Mouse (Mus musculus) neural tube, embryonic 12.5 days (tissue): ENCODE data around the gene Adprhl1. TPM values are rescaled to one million over a fixed set of nuclear protein-coding genes. Genes with fewer than 3 reads are reported as not detected.

Source experiments
- ATAC-seq: fragments of 200-750 bp; cut with Nextera tagmentation; 2 replicates; pipeline ENCODE4 v1.8.0; 2017; ENCODE audit warnings: low read depth, mild to moderate bottlenecking, moderate TSS enrichment, moderate library complexity; ENCODE audit not compliant: low FRiP score
- H3K27ac ChIP-seq: fragments of 300-500 bp; sonication (generic); 2 replicates; pipeline ENCODE4 v1.5.1; 2016
- H3K27me3 ChIP-seq: fragments of 300-500 bp; sonication (generic); replicated peaks from 2 replicates; pipeline ENCODE4 v1.6.1; 2016; ENCODE audit warnings: mild to moderate bottlenecking
- H3K36me3 ChIP-seq: fragments of 300-500 bp; sonication (generic); 2 replicates; pipeline ENCODE4 v1.6.1; 2016; ENCODE audit warnings: mild to moderate bottlenecking
- H3K4me1 ChIP-seq: fragments of 300-500 bp; sonication (generic); 2 replicates; pipeline ENCODE4 v1.6.1; 2016
- H3K4me2 ChIP-seq: fragments of 300-500 bp; sonication (generic); replicated peaks from 2 replicates; pipeline ENCODE4 v1.6.1; 2016; ENCODE audit warnings: mild to moderate bottlenecking
- H3K4me3 ChIP-seq: fragments of 300-500 bp; sonication (generic); 2 replicates; pipeline ENCODE4 v1.5.1; 2016
- H3K9ac ChIP-seq: fragments of 300-500 bp; sonication (generic); 2 replicates; pipeline ENCODE4 v1.6.1; 2016; ENCODE audit warnings: mild to moderate bottlenecking
- H3K9me3 ChIP-seq: fragments of 300-500 bp; sonication (generic); 2 replicates; pipeline ENCODE4 v1.6.1; 2016; ENCODE audit warnings: mild to moderate bottlenecking
- WGBS: fragments of 180-500 bp; shearing (Covaris S2); methylation state at CpG from one replicate; pipeline ENCODE4 v1.1.7; 2016; 5-methylcytosine and 5-hydroxymethylcytosine counted together
- polyA plus RNA-seq: library from polyadenylated mRNA; unstranded; fragments of >200 nt; fragmentation: Nextera tagmentation; extraction: Ambion mirVana; gene quantifications from 2 replicates; pipeline ENCODE4 v1.2.1, GENCODE M21; 2016

The Adprhl1 gene
- polyA plus RNA-seq, 1 experiment from 2014 or later: 0.47 TPM

- Histone ChIP-seq H3K9me3 (no peaks in the 10 kb centered on the region), H3K4me2 (no peak overlapping the region), H3K36me3 (peaks cover 27% of the 10 kb centered on the region), H3K4me3 (no peak overlapping the region), H3K27ac (no peak overlapping the region), H3K9ac (no peak overlapping the region), H3K4me1 (no peaks in the 10 kb centered on the region), H3K27me3 (no peaks in the 10 kb centered on the region)
- ATAC-seq: no peak
- WGBS: 68% methylated on average over 3 of the region's 3 CpGs
Measured at GRCm38 (mm10) chr8:13263376-13263775, 9.4 kb upstream of the Adprhl1 start.

- Histone ChIP-seq H3K27ac (no peak overlapping the region), H3K4me3 (no peak overlapping the region), H3K27me3 (no peaks in the 10 kb centered on the region), H3K36me3 (peaks cover 22% of the 10 kb centered on the region), H3K4me1 (no peaks in the 10 kb centered on the region; the same call in 1 of the 2 replicates), H3K4me2 (no peak overlapping the region), H3K9ac (no peak overlapping the region), H3K9me3 (no peaks in the 10 kb centered on the region)
- 82% methylated on average over 5 of the region's 5 CpGs for WGBS
- ATAC-seq: no peak
Measured at GRCm38 (mm10) chr8:13253413-13253812, 549 bp downstream of the Adprhl1 start.

GRCm38 (mm10) chr8:13252837-13253236 lies 1.1 kb downstream of the Adprhl1 start:
- H3K9ac ChIP-seq: no peak overlapping the region
- no peak overlapping the region for H3K4me3 ChIP-seq
- no peak for ATAC-seq
- no peak overlapping the region for H3K4me2 ChIP-seq
- H3K27me3 ChIP-seq: no peaks in the 10 kb centered on the region
- no peak overlapping the region for H3K27ac ChIP-seq
- H3K9me3 ChIP-seq: no peaks in the 10 kb centered on the region
- H3K4me1 ChIP-seq: no peaks in the 10 kb centered on the region; the same call in 1 of the 2 replicates
- H3K36me3 ChIP-seq: peaks cover 20% of the 10 kb centered on the region
- WGBS: 90% methylated on average over 13 of the region's 13 CpGs

GRCm38 (mm10) chr8:13244343-13244880 lies 9.6 kb downstream of the Adprhl1 start:
- no peak overlapping the region for H3K4me3 ChIP-seq
- no peaks in the 10 kb centered on the region for H3K27me3 ChIP-seq
- H3K9ac ChIP-seq: no peak overlapping the region
- H3K4me2 ChIP-seq: no peak overlapping the region
- no peaks in the 10 kb centered on the region for H3K9me3 ChIP-seq
- WGBS: 90% methylated on average over 11 of the region's 11 CpGs
- H3K36me3 ChIP-seq: no peaks in the 10 kb centered on the region
- H3K27ac ChIP-seq: no peak overlapping the region
- H3K4me1 ChIP-seq: no peaks in the 10 kb centered on the region
- no peak for ATAC-seq

GRCm38 (mm10) chr8:13242985-13243870 lies 10.7 kb downstream of the Adprhl1 start:
- H3K27ac ChIP-seq: no peak overlapping the region
- no peaks in the 10 kb centered on the region for H3K4me1 ChIP-seq
- no peak overlapping the region for H3K9ac ChIP-seq
- H3K4me2 ChIP-seq: no peak overlapping the region
- no peak overlapping the region for H3K4me3 ChIP-seq
- 86% methylated on average over 10 of the region's 10 CpGs for WGBS
- no peaks in the 10 kb centered on the region for H3K27me3 ChIP-seq
- ATAC-seq: no peak
- H3K9me3 ChIP-seq: no peaks in the 10 kb centered on the region
- no peaks in the 10 kb centered on the region for H3K36me3 ChIP-seq

- ATAC-seq: no peak
- H3K27ac ChIP-seq: no peak overlapping the region
Measured at GRCm38 (mm10) chr8:13240691-13241090, 13.3 kb downstream of the Adprhl1 start.

GRCm38 (mm10) chr8:13240055-13240454 lies 13.9 kb downstream of the Adprhl1 start:
- WGBS: 91% methylated on average over 9 of the region's 9 CpGs
- ATAC-seq: no peak
- Histone ChIP-seq H3K27me3 (no peaks in the 10 kb centered on the region), H3K36me3 (no peaks in the 10 kb centered on the region), H3K9ac (no peak overlapping the region), H3K4me2 (no peak overlapping the region), H3K9me3 (no peaks in the 10 kb centered on the region), H3K4me1 (no peaks in the 10 kb centered on the region), H3K27ac (no peak overlapping the region), H3K4me3 (no peak overlapping the region)

More at GRCm38 (mm10) chr8:13240691-13241090, 13.3 kb downstream of the Adprhl1 start:
- no peak overlapping the region for H3K9ac ChIP-seq
- no peak overlapping the region for H3K4me2 ChIP-seq
- no peaks in the 10 kb centered on the region for H3K27me3 ChIP-seq
- H3K4me1 ChIP-seq: no peaks in the 10 kb centered on the region
- H3K9me3 ChIP-seq: no peaks in the 10 kb centered on the region
- 83% methylated on average over 7 of the region's 7 CpGs for WGBS
- H3K36me3 ChIP-seq: no peaks in the 10 kb centered on the region
- H3K4me3 ChIP-seq: no peak overlapping the region

- Histone ChIP-seq H3K36me3 (no peaks in the 10 kb centered on the region), H3K9ac (no peak overlapping the region), H3K27ac (no peak overlapping the region), H3K4me2 (no peak overlapping the region), H3K9me3 (no peaks in the 10 kb centered on the region), H3K4me1 (no peaks in the 10 kb centered on the region), H3K4me3 (no peak overlapping the region), H3K27me3 (no peaks in the 10 kb centered on the region)
- no peak for ATAC-seq
- WGBS: 90% methylated on average over 13 of the region's 13 CpGs
Measured at GRCm38 (mm10) chr8:13234803-13235202, 19.2 kb downstream of the Adprhl1 start.

- WGBS: 87% methylated on average over 4 of the region's 4 CpGs
- Histone ChIP-seq H3K4me2 (no peak overlapping the region), H3K9me3 (no peaks in the 10 kb centered on the region), H3K36me3 (no peaks in the 10 kb centered on the region), H3K4me1 (0 out of 2 replicates have a peak, but pooled peaks cover 8% of the 10 kb centered on the region), H3K9ac (no peak overlapping the region), H3K4me3 (no peak overlapping the region), H3K27ac (no peak overlapping the region), H3K27me3 (no peaks in the 10 kb centered on the region)
- ATAC-seq: no peak
Measured at GRCm38 (mm10) chr8:13230471-13230870, 23.5 kb downstream of the Adprhl1 start.

- H3K4me2 ChIP-seq: no peak overlapping the region
- 0 out of 2 replicates have a peak, but pooled peaks cover 8% of the 10 kb centered on the region for H3K4me1 ChIP-seq
- H3K36me3 ChIP-seq: no peaks in the 10 kb centered on the region
- no peaks in the 10 kb centered on the region for H3K27me3 ChIP-seq
- ATAC-seq: no peak
- no peak overlapping the region for H3K27ac ChIP-seq
- H3K9me3 ChIP-seq: no peaks in the 10 kb centered on the region
- H3K4me3 ChIP-seq: no peak overlapping the region
- no peak overlapping the region for H3K9ac ChIP-seq
- WGBS: 47% methylated on average over 12 of the region's 12 CpGs
Measured at GRCm38 (mm10) chr8:13229802-13230201, 24.2 kb downstream of the Adprhl1 start.

GRCm38 (mm10) chr8:13228923-13229610 lies 24.9 kb downstream of the Adprhl1 start:
- no peak for ATAC-seq
- Histone ChIP-seq H3K36me3 (no peaks in the 10 kb centered on the region), H3K27me3 (no peaks in the 10 kb centered on the region), H3K27ac (no peak overlapping the region), H3K4me3 (no peak overlapping the region), H3K4me1 (0 out of 2 replicates have a peak, but pooled peaks cover 8% of the 10 kb centered on the region), H3K4me2 (no peak overlapping the region), H3K9ac (no peak overlapping the region), H3K9me3 (no peaks in the 10 kb centered on the region)
- 41% methylated on average over 9 of the region's 9 CpGs for WGBS

- no peak overlapping the region for H3K4me3 ChIP-seq
- WGBS: 81% methylated on average over 3 of the region's 3 CpGs
- H3K27ac ChIP-seq: no peak overlapping the region
- no peaks in the 10 kb centered on the region for H3K36me3 ChIP-seq
- H3K27me3 ChIP-seq: no peaks in the 10 kb centered on the region
- 0 out of 2 replicates have a peak, but pooled peaks cover 8% of the 10 kb centered on the region for H3K4me1 ChIP-seq
- H3K4me2 ChIP-seq: no peak overlapping the region
- no peaks in the 10 kb centered on the region for H3K9me3 ChIP-seq
- no peak for ATAC-seq
- no peak overlapping the region for H3K9ac ChIP-seq
Measured at GRCm38 (mm10) chr8:13227184-13227583, 26.8 kb downstream of the Adprhl1 start.
